Mouse (Mus musculus): ENCODE measurements around the gene Ranbp3. TPM values are rescaled to one million over a fixed set of nuclear protein-coding genes. Genes with fewer than 3 reads are reported as not detected.

Gene Ranbp3
- polyA plus RNA-seq, 1 experiment = 98.4 TPM

DNA sequence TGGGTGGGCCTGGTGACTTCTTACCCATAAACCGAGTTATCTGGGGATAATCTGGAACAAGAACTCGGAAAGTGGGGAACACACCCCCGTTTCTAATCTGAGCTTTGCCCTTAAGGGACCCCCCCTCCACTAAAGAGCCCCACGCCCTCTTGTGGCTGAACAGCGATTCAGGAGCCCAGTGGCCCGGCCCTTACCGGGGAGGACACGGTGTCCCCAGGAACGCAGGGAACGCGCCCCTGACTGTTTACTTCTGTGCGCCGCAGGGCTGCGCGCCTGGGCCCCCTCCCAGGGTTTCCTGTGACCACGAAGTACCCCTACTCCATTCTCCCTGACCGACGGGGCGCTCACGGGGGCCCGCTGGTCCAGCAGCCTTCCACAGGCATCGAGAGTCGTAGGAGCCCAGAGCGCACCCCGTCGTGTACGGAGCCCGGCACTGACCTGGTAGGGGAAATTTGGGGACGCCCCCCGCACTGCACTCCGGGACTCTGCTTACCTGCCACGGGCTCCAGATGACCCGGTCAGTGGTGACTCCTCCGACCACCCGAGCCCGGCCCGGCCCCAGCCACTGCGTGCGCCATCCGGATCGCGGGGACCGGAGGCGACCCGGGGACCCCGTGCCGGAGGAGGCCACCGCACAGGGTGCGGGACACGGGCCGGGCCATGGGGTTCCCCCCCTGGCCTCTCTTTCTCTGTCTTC, 83.8 kb downstream of the Ranbp3 start:
- H3K27me3 ChIP-seq (ENCODE audit: control insufficient read depth, insufficient read depth, low read length) = no peaks in the 10 kb centered on the region
- TF ChIP-seq POLR2A (IDR thresholded peaks at IDR 0.05; ENCODE audit: control insufficient read depth, low read depth, low read length) = no peak
- TF ChIP-seq CTCF (IDR thresholded peaks at IDR 0.05; ENCODE audit: control insufficient read depth, insufficient read depth, insufficient replicate concordance, low read depth, low read length) = no peak
- peak overlapping the region; percentile 56 for H3K4me3 ChIP-seq (ENCODE audit: control insufficient read depth, low read depth, low read length)
- no peaks in the 10 kb centered on the region for H3K36me3 ChIP-seq (ENCODE audit: control insufficient read depth, insufficient read depth, low read length)
- H3K4me1 ChIP-seq (ENCODE audit: control insufficient read depth, insufficient read depth, low read length) = peaks cover 42% of the 10 kb centered on the region
- H3K27ac ChIP-seq (ENCODE audit: control insufficient read depth, insufficient read depth, low read depth, low read length) = no peak overlapping the region

DNA sequence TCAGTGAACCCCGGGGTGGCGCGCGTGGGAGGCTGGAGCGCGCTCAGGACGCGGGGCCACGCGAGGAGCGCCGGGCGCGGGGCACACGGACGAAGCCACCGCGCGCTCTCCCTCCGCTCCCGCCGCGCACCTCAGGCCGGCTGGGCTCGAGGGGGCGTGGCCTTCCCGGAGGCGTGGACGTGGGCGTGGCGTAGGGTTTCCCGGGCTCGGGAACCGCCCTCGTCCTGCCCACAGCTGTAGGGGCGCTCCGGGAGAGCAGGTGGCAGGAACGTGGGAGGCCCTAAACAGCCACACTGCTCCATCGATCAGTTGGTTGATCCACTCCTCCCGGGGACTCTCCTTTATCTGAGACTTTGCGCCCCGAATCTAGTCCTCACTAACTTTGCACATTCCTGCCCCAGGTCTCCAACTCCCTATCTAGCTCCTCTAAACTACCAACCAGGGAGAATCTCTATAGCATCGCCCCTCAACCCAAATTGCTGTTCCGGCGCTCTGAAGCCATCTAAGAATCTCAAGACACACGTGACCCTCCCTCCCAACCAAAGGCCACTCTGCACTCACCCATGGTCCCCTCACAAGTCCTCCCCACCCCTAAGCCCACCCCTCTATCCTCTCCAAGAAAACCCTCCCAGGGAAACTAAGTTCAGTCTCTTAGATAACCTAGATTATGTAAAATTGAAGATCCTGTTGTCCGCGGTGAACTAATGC, 84.5 kb downstream of the Ranbp3 start, which contains the start of gene Nrtn:
Nrtn (minus strand) TSS at position 115 of the 708 bp plus-strand sequence.
- H3K36me3 ChIP-seq (ENCODE audit: control insufficient read depth, insufficient read depth, low read length) = no peaks in the 10 kb centered on the region
- peaks cover 46% of the 10 kb centered on the region for H3K4me1 ChIP-seq (ENCODE audit: control insufficient read depth, insufficient read depth, low read length)
- no peak within 1 kb of the TSS for H3K27ac ChIP-seq (ENCODE audit: control insufficient read depth, insufficient read depth, low read depth, low read length)
- TF ChIP-seq CTCF (IDR thresholded peaks at IDR 0.05; ENCODE audit: control insufficient read depth, insufficient read depth, insufficient replicate concordance, low read depth, low read length) (no peak), POLR2A (IDR thresholded peaks at IDR 0.05; ENCODE audit: control insufficient read depth, low read depth, low read length) (no peak)
- H3K4me3 ChIP-seq (ENCODE audit: control insufficient read depth, low read depth, low read length) = peak within 1 kb of the TSS; percentile 56
- no peaks in the 10 kb centered on the region for H3K27me3 ChIP-seq (ENCODE audit: control insufficient read depth, insufficient read depth, low read length)

DNA sequence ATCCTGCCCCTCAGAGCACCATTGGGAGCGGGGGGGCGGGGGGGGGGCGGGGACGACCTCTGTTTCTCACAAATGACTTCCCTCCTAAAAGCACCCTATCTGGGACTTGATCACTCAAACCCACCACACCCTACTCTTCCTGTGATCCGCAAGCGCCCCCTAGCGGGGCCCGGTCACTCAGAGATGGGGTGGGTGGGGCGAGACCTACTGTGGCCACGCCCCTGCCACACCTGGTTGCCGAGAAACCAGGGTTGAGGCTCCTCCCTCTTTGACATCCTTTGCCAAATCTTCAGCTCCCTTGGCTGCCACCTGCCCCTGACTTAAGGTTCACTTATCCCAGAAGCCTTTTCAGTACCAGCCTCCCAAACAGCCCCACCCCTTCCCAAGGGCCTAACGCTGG, 85.0 kb downstream of the Ranbp3 start:
- peak; percentile 54; the same call in 1 of the 2 replicates for TF ChIP-seq CTCF (IDR thresholded peaks at IDR 0.05; ENCODE audit: control insufficient read depth, insufficient read depth, insufficient replicate concordance, low read depth, low read length)
- no peak for TF ChIP-seq POLR2A (IDR thresholded peaks at IDR 0.05; ENCODE audit: control insufficient read depth, low read depth, low read length)
- Histone ChIP-seq H3K27ac (ENCODE audit: control insufficient read depth, insufficient read depth, low read depth, low read length) (no peak overlapping the region), H3K4me1 (ENCODE audit: control insufficient read depth, insufficient read depth, low read length) (peaks cover 49% of the 10 kb centered on the region), H3K4me3 (ENCODE audit: control insufficient read depth, low read depth, low read length) (no peak overlapping the region), H3K27me3 (ENCODE audit: control insufficient read depth, insufficient read depth, low read length) (no peaks in the 10 kb centered on the region), H3K36me3 (ENCODE audit: control insufficient read depth, insufficient read depth, low read length) (no peaks in the 10 kb centered on the region)

DNA sequence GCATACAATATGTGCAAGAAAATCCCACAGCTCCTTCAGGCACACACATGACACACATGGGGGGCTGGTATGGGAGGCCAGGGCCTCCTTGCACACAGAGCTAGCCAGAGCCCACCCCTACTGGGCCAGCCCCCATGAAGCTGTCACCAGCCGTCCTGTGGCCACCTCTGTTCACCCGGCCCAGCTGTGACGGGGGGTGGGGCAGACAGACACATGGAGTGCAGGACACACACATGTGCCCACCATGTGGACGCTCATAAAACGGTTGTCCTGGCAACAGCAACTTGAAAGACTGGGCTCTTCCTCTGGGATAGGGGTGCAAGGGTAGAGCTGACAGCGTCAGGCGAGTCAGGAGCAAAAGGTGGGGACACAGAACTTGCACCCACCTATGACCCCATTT, 86.2 kb downstream of the Ranbp3 start:
- Histone ChIP-seq H3K4me1 (ENCODE audit: control insufficient read depth, insufficient read depth, low read length) (peaks cover 49% of the 10 kb centered on the region), H3K27me3 (ENCODE audit: control insufficient read depth, insufficient read depth, low read length) (no peaks in the 10 kb centered on the region), H3K4me3 (ENCODE audit: control insufficient read depth, low read depth, low read length) (no peak overlapping the region)

DNA sequence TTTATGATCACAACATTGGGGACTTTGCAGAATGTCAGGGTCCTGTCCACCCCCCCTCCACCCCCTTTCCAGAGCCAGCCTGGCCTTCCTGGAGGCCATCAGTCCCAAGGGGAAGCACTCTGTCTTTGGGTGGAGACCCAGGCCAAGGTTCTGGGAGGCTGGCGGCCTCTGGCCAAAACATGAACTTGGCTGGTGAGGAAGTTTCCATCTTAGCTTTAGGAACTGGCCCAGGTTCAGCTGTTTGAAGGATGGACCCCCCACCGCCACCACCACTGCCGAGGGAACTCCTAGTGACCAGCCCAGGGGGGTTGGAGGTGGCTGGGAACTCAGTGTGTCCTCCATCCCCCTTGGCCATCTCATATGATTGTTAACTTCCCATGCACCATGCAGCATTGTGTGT, 88.0 kb downstream of the Ranbp3 start:
- no peaks in the 10 kb centered on the region for H3K27me3 ChIP-seq (ENCODE audit: control insufficient read depth, insufficient read depth, low read length)
- TF ChIP-seq POLR2A (IDR thresholded peaks at IDR 0.05; ENCODE audit: control insufficient read depth, low read depth, low read length) (no peak), CTCF (IDR thresholded peaks at IDR 0.05; ENCODE audit: control insufficient read depth, insufficient read depth, insufficient replicate concordance, low read depth, low read length) (no peak)
- H3K36me3 ChIP-seq (ENCODE audit: control insufficient read depth, insufficient read depth, low read length) = no peaks in the 10 kb centered on the region
- H3K4me1 ChIP-seq (ENCODE audit: control insufficient read depth, insufficient read depth, low read length) = peaks cover 50% of the 10 kb centered on the region
- H3K27ac ChIP-seq (ENCODE audit: control insufficient read depth, insufficient read depth, low read depth, low read length) = no peak overlapping the region
- H3K4me3 ChIP-seq (ENCODE audit: control insufficient read depth, low read depth, low read length) = no peak overlapping the region

More for the DNA sequence above, 86.2 kb downstream of the Ranbp3 start:
- Histone ChIP-seq H3K27ac (ENCODE audit: control insufficient read depth, insufficient read depth, low read depth, low read length) (no peak overlapping the region), H3K36me3 (ENCODE audit: control insufficient read depth, insufficient read depth, low read length) (no peaks in the 10 kb centered on the region)
- TF ChIP-seq CTCF (IDR thresholded peaks at IDR 0.05; ENCODE audit: control insufficient read depth, insufficient read depth, insufficient replicate concordance, low read depth, low read length) (no peak), POLR2A (IDR thresholded peaks at IDR 0.05; ENCODE audit: control insufficient read depth, low read depth, low read length) (no peak)

Other genes starting within 250 kb of the Ranbp3 start
- 63.4 and 68.8 TPM in 2 replicates for gene Ptprs, start 196.8 kb upstream of the Ranbp3 start, polyA plus RNA-seq (2012; rRNA removed)
- 1,198 and 1,268 TPM in 2 replicates for gene Znrf4, start 160.9 kb upstream of the Ranbp3 start, polyA plus RNA-seq (2012; rRNA removed)
- 2.0 and 2.3 TPM in 2 replicates for gene Gm20219, start 118.9 kb upstream of the Ranbp3 start, polyA plus RNA-seq (2012; rRNA removed)
- 92.2 and 99.2 TPM in 2 replicates for gene Safb2, start 88.7 kb upstream of the Ranbp3 start, polyA plus RNA-seq (2012; rRNA removed)
- gene Safb, start 88.5 kb upstream of the Ranbp3 start, polyA plus RNA-seq (2012; rRNA removed) = 104 and 116 TPM in 2 replicates
- gene 2410015M20Rik, start 63.5 kb upstream of the Ranbp3 start, polyA plus RNA-seq (2012; rRNA removed) = 253 and 274 TPM in 2 replicates
- gene Rpl36, start 59.9 kb upstream of the Ranbp3 start, polyA plus RNA-seq (2012; rRNA removed) = 1,820 and 2,071 TPM in 2 replicates
- 22.8 and 23.5 TPM in 2 replicates for gene Lonp1, start 46.4 kb upstream of the Ranbp3 start, polyA plus RNA-seq (2012; rRNA removed)
- 182 and 184 TPM in 2 replicates for gene Catsperd, start 45.2 kb upstream of the Ranbp3 start, polyA plus RNA-seq (2012; rRNA removed)
- 135 and 159 TPM in 2 replicates for gene Ndufa11, start 44.5 kb downstream of the Ranbp3 start, polyA plus RNA-seq (2012; rRNA removed)
- 9.2 and 12.4 TPM in 2 replicates for gene Vmac, start 44.7 kb downstream of the Ranbp3 start, polyA plus RNA-seq (2012; rRNA removed)
- gene Nrtn, start 84.2 kb downstream of the Ranbp3 start, polyA plus RNA-seq (2012; rRNA removed) = 7.8 and 9.2 TPM in 2 replicates
- gene Dus3l, start 91.5 kb downstream of the Ranbp3 start, polyA plus RNA-seq (2012; rRNA removed) = 29.7 and 31.3 TPM in 2 replicates
- 158 and 194 TPM in 2 replicates for gene Prr22, start 97.0 kb downstream of the Ranbp3 start, polyA plus RNA-seq (2012; rRNA removed)
- 312 and 332 TPM in 2 replicates for gene Rfx2, start 157.7 kb downstream of the Ranbp3 start, polyA plus RNA-seq (2012; rRNA removed)
- 166 TPM in 2 replicates for gene Acsbg2, start 201.2 kb downstream of the Ranbp3 start, polyA plus RNA-seq (2012; rRNA removed)
- gene 1700061G19Rik, start 202.2 kb downstream of the Ranbp3 start, polyA plus RNA-seq (2012; rRNA removed) = 157 and 164 TPM in 2 replicates